Mouse (Mus musculus) MEL (cell line): ENCODE data around the gene Tmem256. TPM values are rescaled to one million over a fixed set of nuclear protein-coding genes. Genes with fewer than 3 reads are reported as not detected.
A peak's percentile ranks its signal among the peaks of the same experiment; 100 is the strongest.

ENCODE experiments used
- DNase-seq: peaks from one replicate; pipeline ENCODE4 v3.0.0; 2011; ENCODE audit warnings: low read depth, low spot score
- H3K27ac ChIP-seq: 2 replicates; pipeline ENCODE4 v1.5.1; 2012; ENCODE audit warnings: low read depth, mild to moderate bottlenecking, control low read depth, low read length, moderate library complexity; ENCODE audit not compliant: control insufficient read depth
- H3K27me3 ChIP-seq, 2 experiments: fragments of 150-350 bp in 1 of 2; sonication (generic) in 1 of 2; 2 replicates each; pipeline ENCODE4 v1.6.1; 2012; ENCODE audit warnings: low read length in 2 of 2, mild to moderate bottlenecking in 2 of 2, improper control_type of control experiment in 1 of 2, moderate library complexity in 1 of 2; ENCODE audit not compliant: insufficient read depth in 2 of 2, control insufficient read depth in 1 of 2
- H3K36me3 ChIP-seq, 2 experiments: 2 replicates each; pipeline ENCODE4 v1.6.1; 2012 to 2014; ENCODE audit warnings: low read length in 2 of 2, improper control_type of control experiment in 1 of 2, inconsistent platforms in 1 of 2, mild to moderate bottlenecking in 1 of 2; ENCODE audit not compliant: insufficient read depth in 2 of 2, control insufficient read depth in 1 of 2
- H3K4me1 ChIP-seq, 2 experiments: fragments of 150-350 bp in 1 of 2; sonication (generic) in 1 of 2; 2 replicates each; pipeline ENCODE4 v1.6.1; 2012; ENCODE audit warnings: low read length in 2 of 2, improper control_type of control experiment in 1 of 2, mild to moderate bottlenecking in 1 of 2; ENCODE audit not compliant: insufficient read depth in 2 of 2, control insufficient read depth in 1 of 2
- H3K4me3 ChIP-seq, 2 experiments: fragments of 150-350 bp in 1 of 2; sonication (generic) in 1 of 2; 2 replicates each; pipeline ENCODE4 v1.5.1; 2012; ENCODE audit warnings: low read depth in 2 of 2, low read length in 2 of 2, mild to moderate bottlenecking in 2 of 2, moderate library complexity in 2 of 2, control low read depth in 1 of 2, improper control_type of control experiment in 1 of 2; ENCODE audit not compliant: control insufficient read depth in 1 of 2, insufficient read depth in 1 of 2
- H3K79me2 ChIP-seq: 2 replicates; pipeline ENCODE4 v1.6.1; 2012; ENCODE audit warnings: mild to moderate bottlenecking, low read length, moderate library complexity; ENCODE audit not compliant: control insufficient read depth, poor library complexity, insufficient read depth
- H3K9ac ChIP-seq: 2 replicates; pipeline ENCODE4 v1.6.1; 2012; ENCODE audit warnings: low read depth, mild to moderate bottlenecking, control low read depth, low read length, moderate library complexity; ENCODE audit not compliant: control insufficient read depth, poor library complexity, severe bottlenecking
- H3K9me3 ChIP-seq: fragments of 150-350 bp; sonication (generic); replicated peaks from 2 replicates; pipeline ENCODE4 v1.6.1; 2012; ENCODE audit warnings: mild to moderate bottlenecking, low read length, improper control_type of control experiment, moderate library complexity; ENCODE audit not compliant: insufficient read depth
- CTCF ChIP-seq, 3 experiments: IDR thresholded peaks in 2 of 3; conservative IDR thresholded peaks in 1 of 3; 2 replicates each; pipeline ENCODE4 v1.5.1; 2011 to 2012; ENCODE audit warnings: low read length in 3 of 3, low read depth in 2 of 3, mild to moderate bottlenecking in 2 of 3, improper control_type of control experiment in 1 of 3, inconsistent platforms in 1 of 3, mixed read lengths in 1 of 3, moderate library complexity in 1 of 3; ENCODE audit not compliant: control insufficient read depth in 1 of 3, insufficient read depth in 1 of 3, poor library complexity in 1 of 3, severe bottlenecking in 1 of 3
- MAZ ChIP-seq: IDR thresholded peaks from 2 replicates; pipeline ENCODE4 v1.6.1; 2012; ENCODE audit warnings: low read depth, mild to moderate bottlenecking, inconsistent platforms, low read length, improper control_type of control experiment
- NELFE ChIP-seq: IDR thresholded peaks from 2 replicates; pipeline ENCODE4 v1.6.1; 2011; ENCODE audit warnings: low read depth, low read length, improper control_type of control experiment
- NRF1 ChIP-seq: IDR thresholded peaks from 2 replicates; pipeline ENCODE4 v1.6.1; 2014; ENCODE audit warnings: low read depth, mild to moderate bottlenecking, inconsistent platforms, low read length, improper control_type of control experiment, moderate library complexity; ENCODE audit not compliant: poor library complexity, insufficient read depth, severe bottlenecking
- POLR2A ChIP-seq, 2 experiments: IDR thresholded peaks; 2 replicates each; pipeline ENCODE4 v1.6.1; 2011 to 2012; ENCODE audit warnings: low read length in 2 of 2, mild to moderate bottlenecking in 2 of 2, control low read depth in 1 of 2, improper control_type of control experiment in 1 of 2, low read depth in 1 of 2, moderate library complexity in 1 of 2; ENCODE audit not compliant: control insufficient read depth in 1 of 2, insufficient read depth in 1 of 2, poor library complexity in 1 of 2
- POLR2AphosphoS2 ChIP-seq: IDR thresholded peaks from 2 replicates; pipeline ENCODE4 v1.6.1; 2011; ENCODE audit warnings: low read length, improper control_type of control experiment
- RCOR1 ChIP-seq: IDR thresholded peaks from 2 replicates; pipeline ENCODE4 v1.6.1; 2012; ENCODE audit warnings: low read depth, mild to moderate bottlenecking, inconsistent platforms, low read length, improper control_type of control experiment
- SIN3A ChIP-seq: IDR thresholded peaks from 2 replicates; pipeline ENCODE4 v1.6.1; 2012; ENCODE audit warnings: low read length, improper control_type of control experiment, inconsistent platforms
- SMC3 ChIP-seq: IDR thresholded peaks from 2 replicates; pipeline ENCODE4 v1.6.1; 2011; ENCODE audit warnings: low read depth, low read length, improper control_type of control experiment
- TAL1 ChIP-seq: IDR thresholded peaks from 2 replicates; pipeline ENCODE4 v1.6.1; 2012; ENCODE audit warnings: mild to moderate bottlenecking, inconsistent platforms, low read length, moderate library complexity, mixed read lengths
- UBTF ChIP-seq: IDR thresholded peaks from 2 replicates; pipeline ENCODE4 v1.6.1; 2012; ENCODE audit warnings: low read depth, mild to moderate bottlenecking, inconsistent platforms, low read length, improper control_type of control experiment, moderate library complexity, borderline replicate concordance; ENCODE audit not compliant: insufficient read depth
- USF1 ChIP-seq: IDR thresholded peaks from 2 replicates; pipeline ENCODE4 v1.6.1; 2014; ENCODE audit warnings: low read depth, mild to moderate bottlenecking, inconsistent platforms, low read length, improper control_type of control experiment, moderate library complexity
- ZMIZ1 ChIP-seq: IDR thresholded peaks from 2 replicates; pipeline ENCODE4 v1.6.1; 2012; ENCODE audit warnings: low read depth, mild to moderate bottlenecking, inconsistent platforms, low read length, improper control_type of control experiment, moderate library complexity
- polyA plus RNA-seq, 2 experiments: library from polyadenylated mRNA; stranded (reverse) in 1 of 2; unstranded in 1 of 2; fragments of >175 nt in 1 of 2; fragments of >200 nt in 1 of 2; gene quantifications; 2 replicates each; pipeline versions ENCODE4 v1.2.1 to v1.2.4; 2012; ENCODE audit warnings: low replicate concordance in 2 of 2, low read depth in 1 of 2; ENCODE audit not compliant: insufficient read length in 2 of 2, insufficient read depth in 1 of 2, missing spikeins in 1 of 2
- total RNA-seq: library from RNA; depleted of rRNA; stranded (reverse); fragments of 300-350 nt; gene quantifications from 2 replicates; pipeline ENCODE4 v1.2.3, GENCODE M21; 2012

Tmem256 gene
- total and polyA plus RNA-seq, 3 experiments: 181 to 190 TPM; not detected in 1

GRCm38 (mm10) chr11:69835966-69836335, 2.4 kb upstream of the Tmem256 start:
- H3K27ac ChIP-seq: no peak overlapping the region
- H3K9me3 ChIP-seq: no peaks in the 10 kb centered on the region
- no peak for DNase-seq
- no peak overlapping the region for H3K4me3 ChIP-seq
- H3K9ac ChIP-seq: no peak overlapping the region
- peaks cover 1% of the 10 kb centered on the region; the same call in 1 of the 2 replicates for H3K79me2 ChIP-seq
- peaks cover 0 to 14% of the 10 kb centered on the region in 2 experiments; a peak in 2 of 4 replicates for H3K36me3 ChIP-seq
- no peaks in the 10 kb centered on the region; a peak in 1 of 4 replicates for H3K27me3 ChIP-seq
- TF ChIP-seq SIN3A (peak; percentile 18; the same call in 1 of the 2 replicates), ZMIZ1 (no peak)
- peaks cover 10 to 28% of the 10 kb centered on the region in 2 experiments for H3K4me1 ChIP-seq

DNA sequence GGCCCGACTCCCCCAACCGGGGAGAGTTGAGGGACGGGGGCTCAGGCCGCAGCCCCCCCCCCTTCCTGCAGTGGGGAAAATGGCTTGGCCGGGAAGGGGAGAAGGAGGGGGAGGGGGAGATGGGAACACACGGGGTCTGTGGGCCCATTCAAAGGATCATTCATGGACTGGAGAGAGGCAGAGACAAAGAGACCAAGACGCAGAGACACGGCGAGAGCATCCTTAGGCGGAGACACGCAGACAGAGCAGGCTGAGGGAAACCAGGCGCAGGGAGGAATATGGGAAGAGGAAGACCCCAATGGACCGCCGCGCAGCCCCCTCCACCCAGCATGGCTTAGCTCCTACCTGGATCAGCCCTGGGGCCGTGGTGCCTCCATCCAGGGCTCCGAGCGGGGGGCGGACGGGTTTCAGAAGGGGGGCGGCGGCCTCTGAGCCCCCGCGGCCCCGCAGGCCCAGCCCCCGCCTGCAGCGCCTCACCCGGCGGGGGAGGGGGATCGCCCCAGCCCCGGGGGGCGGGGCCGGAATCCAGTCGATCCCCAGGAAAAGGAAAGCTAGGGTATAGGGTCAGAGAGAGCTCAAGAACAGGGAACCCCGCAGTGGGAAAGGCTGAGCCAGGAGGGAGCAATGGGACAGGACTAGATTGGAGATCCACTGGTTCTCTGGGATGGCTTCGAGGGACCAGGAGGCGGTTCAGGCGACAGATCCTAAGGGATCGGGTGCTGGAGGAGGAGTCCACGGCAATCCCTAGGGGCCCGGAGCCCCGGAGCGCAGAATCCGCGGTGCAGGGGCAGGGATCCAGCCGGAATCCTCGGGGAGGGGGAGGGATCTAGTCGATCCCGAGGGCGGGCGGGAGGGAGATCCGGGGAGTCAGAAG, 1.4 kb upstream of the Tmem256 start:
- TF ChIP-seq MAZ: peak; percentile 64; the same call in 1 of the 2 replicates
- 0 out of 2 replicates have a peak, but pooled peaks have one; percentile 56 for TF ChIP-seq UBTF
- no peak for TF ChIP-seq SMC3
- H3K4me1 ChIP-seq: peaks cover 10 to 28% of the 10 kb centered on the region in 2 experiments
- peak overlapping the region; percentile 60 to 97 for H3K4me3 ChIP-seq
- no peak overlapping the region for H3K27ac ChIP-seq
- peak; percentile 41 for DNase-seq
- H3K9ac ChIP-seq: peak overlapping the region; percentile 67
- H3K9me3 ChIP-seq: no peaks in the 10 kb centered on the region
- peaks cover 1% of the 10 kb centered on the region; the same call in 1 of the 2 replicates for H3K79me2 ChIP-seq
- peaks cover 0 to 14% of the 10 kb centered on the region in 2 experiments; a peak in 2 of 4 replicates for H3K36me3 ChIP-seq
- no peaks in the 10 kb centered on the region; a peak in 1 of 4 replicates for H3K27me3 ChIP-seq

DNA sequence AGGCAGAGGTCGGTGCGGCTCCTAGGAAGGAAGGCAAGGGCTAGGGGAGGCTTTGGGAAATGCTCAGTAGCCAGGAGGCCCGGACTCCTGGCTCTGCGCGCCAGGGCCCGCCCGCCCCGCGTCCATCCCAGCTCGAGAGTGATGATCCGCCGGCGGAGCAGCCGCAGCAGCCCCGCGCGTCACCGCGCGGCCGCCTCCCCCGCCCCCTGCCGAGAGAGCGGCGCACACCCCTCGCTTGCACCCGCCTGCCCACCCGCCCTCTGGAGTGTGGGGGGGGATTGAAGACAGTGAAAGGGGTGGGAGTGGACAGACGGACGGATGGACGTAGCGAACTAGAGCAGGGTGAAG, 736 bp upstream of the Tmem256 start, which contains the start of gene Nlgn2:
Gene Nlgn2 (minus strand): TSS at position 181 of the 348 bp plus-strand sequence.
- peaks cover 1% of the 10 kb centered on the region; the same call in 1 of the 2 replicates for H3K79me2 ChIP-seq
- DNase-seq: no peak
- no peaks in the 10 kb centered on the region for H3K9me3 ChIP-seq
- H3K27me3 ChIP-seq: no peaks in the 10 kb centered on the region; a peak in 1 of 4 replicates
- H3K9ac ChIP-seq: peak within 1 kb of the TSS; percentile 86
- H3K27ac ChIP-seq: peak within 1 kb of the TSS; percentile 40
- peaks cover 10 to 27% of the 10 kb centered on the region in 2 experiments for H3K4me1 ChIP-seq
- peaks cover 0 to 14% of the 10 kb centered on the region in 2 experiments; a peak in 2 of 4 replicates for H3K36me3 ChIP-seq
- TF ChIP-seq POLR2AphosphoS2 (no peak; the same call in 1 of the 2 replicates), MAZ (peak; percentile 85; the same call in 1 of the 2 replicates), NRF1 (peak; percentile 56; the same call in 1 of the 2 replicates), ZMIZ1 (0 out of 2 replicates have a peak, but pooled peaks have one; percentile 48), NELFE (peak; percentile 62), CTCF (IDR thresholded peaks at IDR 0.05 in 2 of 3, conservative IDR thresholded peaks at IDR 0.05 in 1 of 3; ENCODE audit: control insufficient read depth in 1 of 3, insufficient read depth in 1 of 3, low read depth in 2 of 3, low read length in 3 of 3, poor library complexity in 1 of 3, severe bottlenecking in 1 of 3) (0 out of 6 replicates have a peak, but pooled peaks of 1 of the 3 experiments have one; percentile 8), TAL1 (no peak), SIN3A (peak; percentile 42; the same call in 1 of the 2 replicates), RCOR1 (no peak), POLR2A (IDR thresholded peaks at IDR 0.05; ENCODE audit: control insufficient read depth in 1 of 2, insufficient read depth in 1 of 2, low read depth in 1 of 2, low read length in 2 of 2, poor library complexity in 1 of 2) (peak; percentile 34 to 55; a peak in 1 of 4 replicates), USF1 (no peak)
- H3K4me3 ChIP-seq: peak within 1 kb of the TSS; percentile 84 to 97
